Mouse (Mus musculus) midbrain, embryonic 16.5 days (tissue): ENCODE measurements around the gene Pfdn2. TPM values are rescaled to one million over a fixed set of nuclear protein-coding genes. Genes with fewer than 3 reads are reported as not detected.
A peak's percentile ranks its signal among the peaks of the same experiment; 100 is the strongest.
"Not testable (repeated sequence)": the region's sequence is repeated elsewhere in the genome, so short reads cannot be mapped to it uniquely, and the experiment has no call there.

Experiments used
- ATAC-seq: fragments of 200-750 bp; cut with Nextera tagmentation; 2 replicates; pipeline ENCODE4 v1.8.0; 2017; ENCODE audit warnings: moderate TSS enrichment
- H3K27ac ChIP-seq: fragments of 300-500 bp; sonication (generic); 2 replicates; pipeline ENCODE4 v1.5.1; 2014; ENCODE audit warnings: mild to moderate bottlenecking, low read length, mixed read lengths
- H3K27me3 ChIP-seq: fragments of 300-500 bp; sonication (generic); 2 replicates; pipeline ENCODE4 v1.6.1; 2014; ENCODE audit warnings: low read depth, low read length, mixed read lengths; ENCODE audit not compliant: control insufficient read depth, insufficient read depth
- H3K36me3 ChIP-seq: fragments of 300-500 bp; sonication (generic); 2 replicates; pipeline ENCODE4 v1.6.1; 2014; ENCODE audit warnings: mild to moderate bottlenecking, low read length, moderate library complexity, mixed read lengths; ENCODE audit not compliant: control insufficient read depth, insufficient read depth
- H3K4me1 ChIP-seq: fragments of 300-500 bp; sonication (generic); 2 replicates; pipeline ENCODE4 v1.6.1; 2014; ENCODE audit warnings: mild to moderate bottlenecking, low read length, mixed read lengths; ENCODE audit not compliant: control insufficient read depth, insufficient read depth
- H3K4me2 ChIP-seq: fragments of 300-500 bp; sonication (generic); 2 replicates; pipeline ENCODE4 v1.6.1; 2014; ENCODE audit warnings: mild to moderate bottlenecking, low read length, mixed read lengths
- H3K4me3 ChIP-seq: fragments of 300-500 bp; sonication (generic); 2 replicates; pipeline ENCODE4 v1.5.1; 2014; ENCODE audit warnings: low read depth, mild to moderate bottlenecking, low read length, moderate library complexity, mixed read lengths
- H3K9ac ChIP-seq: fragments of 300-500 bp; sonication (generic); 2 replicates; pipeline ENCODE4 v1.6.1; 2014; ENCODE audit warnings: low read depth, low read length, mixed read lengths
- H3K9me3 ChIP-seq: fragments of 300-500 bp; sonication (generic); replicated peaks from 2 replicates; pipeline ENCODE4 v1.6.1; 2014; ENCODE audit warnings: mild to moderate bottlenecking, low read length, mixed read lengths; ENCODE audit not compliant: control insufficient read depth, poor library complexity, severe bottlenecking
- WGBS: fragments of 180-500 bp; shearing (Covaris S2); extraction: QIAGEN DNeasy Blood & Tissue Kit; methylation state at CpG from one replicate; pipeline ENCODE4 v1.1.7; 2014; 5-methylcytosine and 5-hydroxymethylcytosine counted together
- polyA plus RNA-seq: library from polyadenylated mRNA; unstranded; fragments of >200 nt; fragmentation: Nextera tagmentation; extraction: Ambion mirVana; gene quantifications from 2 replicates; pipeline ENCODE4 v1.2.1, GENCODE M21; 2015

Pfdn2 gene
- polyA plus RNA-seq = 146 and 166 TPM in 2 replicates

- Histone ChIP-seq H3K4me3 (peak within 1 kb of the TSS; percentile 84), H3K4me2 (peak within 1 kb of the TSS; percentile 75), H3K9ac (peak within 1 kb of the TSS; percentile 84), H3K27me3 (no peaks in the 10 kb centered on the region), H3K27ac (peak within 1 kb of the TSS; percentile 72), H3K9me3 (peaks cover 5% of the 10 kb centered on the region), H3K36me3 (peaks cover 9% of the 10 kb centered on the region), H3K4me1 (peaks cover 32% of the 10 kb centered on the region)
- 1% methylated on average over 53 of the region's 53 CpGs for WGBS
- peak; percentile 94 for ATAC-seq
Observed at GRCm38 (mm10) chr1:171345225-171346094, at the start of gene Pfdn2, which contains the start of gene Nit1. TSS of gene Pfdn2 (plus strand) at chr1:171345670. TSS of gene Nit1 (minus strand) at chr1:171345646.

- Histone ChIP-seq H3K4me3 (no peak overlapping the region), H3K9me3 (no peaks in the 10 kb centered on the region), H3K4me2 (no peak overlapping the region), H3K36me3 (no peaks in the 10 kb centered on the region), H3K27me3 (peaks cover 11% of the 10 kb centered on the region), H3K9ac (no peak overlapping the region), H3K27ac (no peak overlapping the region), H3K4me1 (peaks cover 11% of the 10 kb centered on the region)
- no peak for ATAC-seq
- 67% methylated on average over 3 of the region's 3 CpGs for WGBS
Observed at GRCm38 (mm10) chr1:171298226-171298625, 47.2 kb upstream of the Pfdn2 start.

- H3K36me3 ChIP-seq, H3K27ac ChIP-seq, H3K4me2 ChIP-seq, H3K4me3 ChIP-seq, H3K9me3 ChIP-seq, H3K27me3 ChIP-seq, ATAC-seq, H3K9ac ChIP-seq, H3K4me1 ChIP-seq: not testable (repeated sequence)
- 68% methylated on average over 5 of the region's 5 CpGs for WGBS
Observed at GRCm38 (mm10) chr1:171306157-171306556, 39.3 kb upstream of the Pfdn2 start.

- Histone ChIP-seq H3K4me2 (no peak overlapping the region), H3K27me3 (no peaks in the 10 kb centered on the region), H3K27ac (no peak overlapping the region), H3K4me1 (no peaks in the 10 kb centered on the region), H3K9ac (no peak overlapping the region), H3K4me3 (no peak overlapping the region), H3K9me3 (no peaks in the 10 kb centered on the region), H3K36me3 (no peaks in the 10 kb centered on the region)
- ATAC-seq = no peak
- 65% methylated on average over 2 of the region's 2 CpGs for WGBS
Observed at GRCm38 (mm10) chr1:171309321-171309720, 36.1 kb upstream of the Pfdn2 start.

GRCm38 (mm10) chr1:171319748-171320147 lies 25.7 kb upstream of the Pfdn2 start:
- Histone ChIP-seq H3K27me3 (no peaks in the 10 kb centered on the region), H3K4me1 (no peaks in the 10 kb centered on the region), H3K4me3 (no peak overlapping the region), H3K9me3 (no peaks in the 10 kb centered on the region), H3K9ac (no peak overlapping the region), H3K36me3 (no peaks in the 10 kb centered on the region), H3K27ac (no peak overlapping the region), H3K4me2 (no peak overlapping the region)
- ATAC-seq = no peak
- WGBS = 6% methylated on average over 7 of the region's 7 CpGs

- no peak overlapping the region for H3K9ac ChIP-seq
- H3K4me3 ChIP-seq = no peak overlapping the region
- H3K27me3 ChIP-seq = no peaks in the 10 kb centered on the region
- 16% methylated on average over 5 of the region's 5 CpGs for WGBS
- no peak overlapping the region for H3K27ac ChIP-seq
- no peaks in the 10 kb centered on the region for H3K36me3 ChIP-seq
- no peak for ATAC-seq
- no peaks in the 10 kb centered on the region for H3K4me1 ChIP-seq
- H3K9me3 ChIP-seq = no peaks in the 10 kb centered on the region
- no peak overlapping the region for H3K4me2 ChIP-seq
Observed at GRCm38 (mm10) chr1:171320151-171320550, 25.3 kb upstream of the Pfdn2 start.

GRCm38 (mm10) chr1:171321415-171321814 lies 24.1 kb upstream of the Pfdn2 start:
- Histone ChIP-seq H3K4me3 (no peak overlapping the region), H3K9me3 (no peaks in the 10 kb centered on the region), H3K4me2 (no peak overlapping the region), H3K27ac (no peak overlapping the region), H3K36me3 (no peaks in the 10 kb centered on the region), H3K27me3 (no peaks in the 10 kb centered on the region), H3K4me1 (peaks cover 2% of the 10 kb centered on the region; the same call in 1 of the 2 replicates), H3K9ac (no peak overlapping the region)
- no peak for ATAC-seq

- Histone ChIP-seq H3K9me3 (no peaks in the 10 kb centered on the region), H3K27me3 (no peaks in the 10 kb centered on the region), H3K4me3 (no peak overlapping the region), H3K4me2 (no peak overlapping the region), H3K27ac (no peak overlapping the region), H3K4me1 (peaks cover 4% of the 10 kb centered on the region), H3K9ac (no peak overlapping the region), H3K36me3 (no peaks in the 10 kb centered on the region)
- 86% methylated on average over 1 of the region's 1 CpGs for WGBS
- peak; percentile 55; the same call in 1 of the 2 replicates for ATAC-seq
Observed at GRCm38 (mm10) chr1:171322012-171322411, 23.5 kb upstream of the Pfdn2 start.

- H3K4me1 ChIP-seq = peaks cover 21% of the 10 kb centered on the region
- WGBS = 86% methylated on average over 2 of the region's 2 CpGs
Observed at GRCm38 (mm10) chr1:171325571-171325970, 19.9 kb upstream of the Pfdn2 start.

More at GRCm38 (mm10) chr1:171325571-171325970, 19.9 kb upstream of the Pfdn2 start:
- Histone ChIP-seq H3K36me3 (no peaks in the 10 kb centered on the region), H3K9ac (no peak overlapping the region), H3K27me3 (no peaks in the 10 kb centered on the region), H3K4me2 (no peak overlapping the region), H3K4me3 (no peak overlapping the region), H3K27ac (no peak overlapping the region), H3K9me3 (no peaks in the 10 kb centered on the region)
- no peak for ATAC-seq
